Mouse (Mus musculus) ES-CJ7 (cell line): ENCODE results near the gene Ing5.
"Not testable (repeated sequence)": the region's sequence is repeated elsewhere in the genome, so short reads cannot be mapped to it uniquely, and the experiment has no call there.

Experiments used
- DNase-seq: peaks from one replicate; pipeline ENCODE4 v3.0.0; 2011; ENCODE audit warnings: low read depth, low spot score

Ing5 gene

DNA sequence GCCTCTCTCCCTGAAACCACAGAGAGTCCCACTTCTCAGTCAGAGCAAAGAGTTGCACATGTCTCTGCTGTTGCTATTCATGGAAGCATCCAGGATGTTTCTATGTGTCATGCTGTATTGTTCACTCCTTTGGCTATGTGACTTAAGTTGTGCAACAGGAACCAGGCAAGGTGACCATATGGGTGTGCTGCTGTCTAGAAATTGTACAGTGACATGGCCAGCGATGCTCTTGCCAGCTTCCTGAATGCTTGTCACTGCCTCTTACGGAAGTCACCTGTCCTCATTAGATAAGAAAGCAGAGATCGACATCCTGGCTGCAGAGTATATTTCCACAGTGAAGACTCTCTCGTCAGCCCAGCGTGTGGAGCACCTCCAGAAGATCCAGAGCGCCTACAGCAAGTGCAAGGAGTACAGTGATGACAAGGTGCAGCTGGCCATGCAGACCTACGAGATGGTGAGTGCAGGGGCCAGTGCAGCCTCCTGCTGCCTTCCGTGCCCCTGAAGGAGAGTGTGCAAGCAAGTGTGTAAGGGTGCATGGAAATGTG, 7.8 kb downstream of the Ing5 start:
- DNase-seq = no peak

- DNase-seq = no peak
These were observed 14.2 kb downstream of the Ing5 start for GRCm38 (mm10) chr1:93817823-93818532.

- no peak for DNase-seq
These were observed 15.0 kb downstream of the Ing5 start for GRCm38 (mm10) chr1:93818722-93819121.

DNA sequence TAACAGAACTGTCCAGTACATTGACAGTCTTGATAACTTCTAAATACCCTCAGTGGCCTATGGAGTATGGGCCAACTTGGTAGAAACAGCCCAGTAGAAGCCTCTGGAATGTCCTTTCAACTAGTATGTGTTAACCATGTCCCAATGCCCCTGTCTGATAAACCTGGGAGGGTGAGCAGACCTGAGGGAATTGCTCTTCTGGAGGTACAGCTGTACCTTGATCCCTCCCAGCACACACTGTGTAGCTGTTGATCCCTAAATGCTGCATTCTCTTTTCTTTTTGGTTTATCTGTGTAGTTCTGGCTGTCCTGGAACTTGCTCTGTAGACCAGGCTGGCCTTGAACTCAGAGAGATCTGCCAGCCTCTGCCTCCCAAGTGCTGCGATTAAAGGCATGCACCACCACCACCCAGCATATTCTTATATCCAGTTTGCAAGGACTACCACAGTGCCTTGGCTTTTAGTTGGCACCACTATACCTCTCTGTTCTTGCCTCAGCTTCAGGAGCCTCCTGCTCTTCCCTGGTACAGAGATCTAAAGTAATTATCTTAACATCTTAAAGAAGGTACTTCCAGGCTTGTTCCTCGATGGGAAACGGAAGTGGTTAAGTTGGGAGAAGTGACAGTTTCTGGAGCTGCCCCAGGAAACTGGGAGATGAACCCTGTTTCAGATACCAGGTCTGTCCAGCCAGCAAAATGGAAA, 20.2 kb downstream of the Ing5 start:
- no peak for DNase-seq

DNA sequence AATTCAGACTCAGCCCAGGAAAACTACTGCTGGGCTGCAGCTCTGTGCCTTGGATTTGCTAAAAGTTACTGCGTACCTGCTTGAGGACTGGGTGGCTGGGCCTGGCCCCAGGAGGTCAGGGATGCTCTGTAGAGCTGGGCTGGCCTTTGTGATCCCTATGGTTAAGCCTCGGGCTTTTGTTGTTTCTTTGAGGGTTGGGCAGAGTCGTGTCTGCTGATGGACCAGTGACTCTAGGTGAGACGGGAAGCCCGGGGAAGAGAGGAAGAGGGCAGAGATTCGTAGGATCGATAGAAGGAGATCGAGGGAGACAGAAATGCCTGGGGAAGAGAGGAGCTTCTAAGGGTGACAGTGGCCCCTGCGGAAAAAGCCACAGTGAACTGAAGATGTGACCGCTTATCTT, 20.8 kb downstream of the Ing5 start, which contains the start of gene D2hgdh:
Gene D2hgdh, plus strand, starts transcription at position 301 of the 400 bp plus-strand sequence.
- DNase-seq = no peak

DNA sequence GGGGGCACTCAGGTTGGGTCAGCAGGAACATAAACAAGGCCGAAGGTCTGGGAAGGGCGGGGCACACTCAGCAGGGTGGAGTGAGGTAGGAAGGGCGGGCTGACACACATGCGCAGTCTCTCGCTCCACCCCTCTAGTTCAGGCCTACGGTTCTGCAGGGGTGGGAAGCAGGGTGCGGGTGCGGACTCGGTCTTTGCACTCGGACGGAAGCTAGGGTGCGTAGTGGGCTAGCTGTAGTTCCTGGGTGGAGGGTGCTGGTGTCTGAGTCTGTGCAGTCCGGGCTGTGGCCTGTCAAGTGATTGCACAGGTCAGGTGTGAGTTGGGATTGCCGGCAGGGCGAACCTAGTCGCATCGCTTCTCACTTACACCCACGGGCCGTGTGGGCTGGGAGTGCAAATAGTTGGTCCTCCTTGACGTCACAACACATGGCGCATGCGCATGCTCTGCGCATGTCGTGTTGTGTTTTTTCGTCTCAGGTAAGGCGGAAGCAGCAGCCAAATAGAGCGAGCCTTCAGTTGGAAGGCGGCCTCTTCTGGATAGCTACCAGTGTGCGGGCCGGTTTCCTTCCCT, 21.4 kb downstream of the Ing5 start:
- DNase-seq = peak; percentile 97

DNA sequence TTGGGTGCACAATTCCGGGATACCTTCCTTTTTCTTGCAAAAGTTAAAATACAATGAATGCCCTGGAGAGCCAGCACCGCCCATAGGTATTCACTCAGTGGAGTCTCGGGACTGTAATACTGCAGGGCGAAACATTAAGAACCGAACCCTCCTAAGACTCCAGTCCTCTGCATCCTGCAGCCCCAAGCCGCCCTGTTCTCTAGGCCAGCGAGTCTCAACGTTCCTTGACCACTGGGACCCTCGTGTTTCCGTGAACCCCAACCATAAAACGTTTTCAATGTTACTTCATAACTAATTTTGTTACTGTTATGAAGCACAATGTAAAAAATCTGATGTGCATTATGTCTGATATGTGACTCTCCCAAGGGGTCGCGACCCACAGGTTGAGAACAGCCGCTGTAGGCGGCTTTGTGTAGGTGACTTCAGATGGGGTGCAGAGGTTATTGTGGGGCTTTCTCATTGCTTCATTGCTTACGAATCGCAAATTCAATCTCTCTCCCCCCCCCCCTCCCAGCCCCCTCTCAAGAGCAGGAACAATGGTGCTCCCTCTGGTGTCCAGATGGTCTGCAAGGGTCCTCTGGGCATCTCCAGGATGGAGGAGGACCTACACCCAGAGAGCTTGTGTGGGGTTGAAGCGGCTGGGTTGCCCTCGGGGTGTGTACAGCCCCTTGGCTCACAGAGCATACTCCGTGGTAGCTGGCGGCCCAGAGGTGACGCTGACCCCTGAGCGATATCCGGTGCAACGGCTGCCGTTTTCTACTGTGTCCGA, 22.2 kb downstream of the Ing5 start:
- DNase-seq = no peak

GRCm38 (mm10) chr1:93826540-93826835, 22.7 kb downstream of the Ing5 start:
- DNase-seq = no peak

GRCm38 (mm10) chr1:93832754-93833360, 29.1 kb downstream of the Ing5 start:
- DNase-seq = peak; percentile 3

GRCm38 (mm10) chr1:93834671-93835150, 30.9 kb downstream of the Ing5 start:
- DNase-seq = peak; percentile 9

- DNase-seq = peak; percentile 1
These were observed 31.4 kb downstream of the Ing5 start for GRCm38 (mm10) chr1:93835211-93835610.

GRCm38 (mm10) chr1:93835876-93836531, 32.2 kb downstream of the Ing5 start:
- DNase-seq = no peak

DNA sequence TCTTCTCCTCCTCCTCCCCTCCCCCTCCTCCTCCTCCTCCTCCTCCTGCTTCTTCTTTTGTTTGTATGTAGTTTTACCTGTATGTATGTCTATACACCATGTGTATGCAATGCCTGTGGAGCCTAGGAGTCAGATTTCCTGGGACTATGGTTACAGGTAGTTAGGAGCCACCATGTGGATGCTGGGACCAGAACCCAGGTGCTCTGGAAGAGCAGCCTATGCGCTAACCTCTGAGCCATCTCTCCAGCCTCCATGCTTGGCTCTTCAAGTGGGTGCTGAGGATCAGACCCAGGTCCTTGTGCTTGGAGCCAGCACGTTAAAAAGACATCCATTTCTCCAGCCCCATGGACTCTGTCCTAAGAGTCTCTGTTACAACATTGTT, 32.8 kb downstream of the Ing5 start:
- DNase-seq = peak; percentile 5

DNA sequence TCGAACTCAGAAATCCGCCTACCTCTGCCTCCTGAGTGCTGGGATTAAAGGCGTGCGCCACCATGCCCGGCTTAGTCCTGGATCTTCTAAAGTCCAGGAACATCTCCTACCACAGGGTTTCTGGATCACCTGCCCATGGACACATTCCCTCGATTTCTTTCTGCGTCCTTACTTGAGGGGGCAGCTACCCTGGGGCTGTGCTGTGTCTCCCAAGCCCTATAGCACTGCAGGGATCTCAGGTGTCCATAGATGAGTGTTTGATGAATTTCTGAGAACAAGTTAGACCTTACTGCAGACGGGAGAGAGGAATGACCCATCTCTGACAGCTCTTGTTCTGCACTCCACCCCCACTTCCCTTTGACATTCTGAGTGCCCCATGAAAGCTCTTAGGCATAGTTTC, 33.6 kb downstream of the Ing5 start:
- DNase-seq = no peak

DNA sequence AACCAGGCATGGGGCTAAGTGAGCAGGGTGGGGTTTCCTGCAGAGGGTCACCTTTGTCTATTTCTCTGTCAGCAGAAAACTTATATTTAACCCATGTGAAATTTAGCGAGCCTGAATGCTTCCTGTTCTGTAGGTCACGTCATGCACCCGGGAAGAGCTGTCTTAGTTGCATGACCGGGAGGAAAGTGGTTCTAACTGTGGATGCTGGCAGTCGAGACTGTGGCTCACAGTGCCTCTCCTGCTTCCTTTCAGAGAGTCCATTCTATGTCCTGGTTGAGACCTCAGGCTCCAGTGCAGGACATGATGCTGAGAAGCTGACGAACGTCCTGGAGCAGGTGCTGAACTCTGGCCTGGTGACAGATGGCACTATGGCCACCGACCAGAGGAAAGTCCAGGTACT, 34.8 kb downstream of the Ing5 start:
- DNase-seq = not testable (repeated sequence)

GRCm38 (mm10) chr1:93845766-93846366, 42.1 kb downstream of the Ing5 start:
- DNase-seq = not testable (repeated sequence)

DNA sequence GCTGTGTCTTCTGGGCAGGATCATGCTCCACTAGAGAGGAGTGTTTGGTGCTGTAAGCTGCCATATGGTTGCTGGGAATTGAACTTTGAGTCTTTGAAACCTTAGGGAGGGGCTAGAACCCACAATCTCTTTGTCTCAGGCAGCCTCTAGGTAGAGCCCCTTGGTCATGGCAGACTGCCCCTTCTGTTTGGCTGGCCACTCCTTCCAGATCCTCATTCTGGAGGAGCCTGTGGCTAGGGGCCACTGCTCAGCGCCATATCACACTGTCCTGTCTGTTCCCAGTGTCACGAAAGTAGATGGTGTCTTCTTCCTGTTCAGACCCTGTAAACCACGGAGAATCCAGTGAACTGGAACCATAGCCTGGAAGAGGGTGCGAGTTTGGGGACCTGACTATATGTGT, 52.0 kb downstream of the Ing5 start:
- not testable (repeated sequence) for DNase-seq

DNA sequence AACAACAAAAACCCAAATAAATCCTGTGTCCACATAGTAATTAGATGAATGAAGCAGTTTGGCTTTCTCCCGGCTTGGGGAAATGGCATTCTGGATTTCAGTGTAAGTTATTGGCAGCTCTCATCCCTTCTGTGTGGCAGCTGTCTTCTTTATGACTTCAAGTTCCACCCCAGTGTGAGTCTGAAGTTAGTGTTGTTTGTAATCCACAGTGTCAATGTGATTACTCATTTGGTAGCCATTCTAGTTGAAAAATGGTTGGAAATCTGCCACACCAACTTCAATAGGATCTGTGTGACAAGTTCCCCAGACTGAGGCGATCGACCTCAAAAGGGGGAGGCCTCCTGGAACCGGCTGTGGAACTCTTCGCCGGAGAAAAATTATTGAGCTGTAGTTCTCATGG, 53.6 kb downstream of the Ing5 start:
- DNase-seq = no peak

- no peak for DNase-seq
These were observed 54.2 kb downstream of the Ing5 start for GRCm38 (mm10) chr1:93857991-93858390.

GRCm38 (mm10) chr1:93859619-93860018, 55.9 kb downstream of the Ing5 start:
- no peak for DNase-seq
